Mouse (Mus musculus) G1E (cell line): ENCODE measurements around the gene Dnah17. TPM values are rescaled to one million over a fixed set of nuclear protein-coding genes. Genes with fewer than 3 reads are reported as not detected.

Experiments
- ATAC-seq: 2 replicates; pipeline ENCODE4 v1.8.0; 2016; ENCODE audit warnings: mild to moderate bottlenecking; ENCODE audit not compliant: insufficient number of reproducible peaks, poor library complexity, low FRiP score, severe bottlenecking; ENCODE audit errors: extremely low read depth
- DNase-seq: peaks from one replicate; pipeline ENCODE4 v3.0.0; 2012; ENCODE audit warnings: low spot score
- H3K27me3 ChIP-seq: 2 replicates; pipeline ENCODE4 v1.6.1; 2012; ENCODE audit warnings: mild to moderate bottlenecking, low read length, inconsistent platforms; ENCODE audit not compliant: insufficient read depth
- H3K36me3 ChIP-seq: replicated peaks from 2 replicates; pipeline ENCODE3; 2012; ENCODE audit warnings: mild to moderate bottlenecking, inconsistent platforms
- H3K4me1 ChIP-seq: 2 replicates; pipeline ENCODE4 v1.6.1; 2012; ENCODE audit warnings: low read depth, low read length, inconsistent platforms, mixed read lengths; ENCODE audit not compliant: insufficient read depth
- H3K4me3 ChIP-seq: 2 replicates; pipeline ENCODE4 v1.5.1; 2012; ENCODE audit warnings: low read depth, mild to moderate bottlenecking, inconsistent platforms, low read length, moderate library complexity, mixed read lengths
- H3K9me3 ChIP-seq: replicated peaks from 2 replicates; pipeline ENCODE4 v1.6.1; 2012; ENCODE audit warnings: inconsistent platforms
- CTCF ChIP-seq: IDR thresholded peaks from 2 replicates; pipeline ENCODE4 v1.5.1; 2012; ENCODE audit warnings: low read depth, low read length, inconsistent platforms, mixed read lengths
- GATA1 ChIP-seq: IDR thresholded peaks from 2 replicates; pipeline ENCODE4 v1.6.1; 2012; ENCODE audit warnings: borderline replicate concordance, low read length, inconsistent platforms, mixed read lengths
- GATA2 ChIP-seq: IDR thresholded peaks from 2 replicates; pipeline ENCODE4 v1.6.1; 2012; ENCODE audit warnings: low read depth, low read length, inconsistent platforms, borderline replicate concordance
- POLR2AphosphoS5 ChIP-seq: IDR thresholded peaks from 2 replicates; pipeline ENCODE4 v1.6.1; 2012; ENCODE audit warnings: low read depth, low read length, inconsistent platforms; ENCODE audit not compliant: insufficient replicate concordance
- TAL1 ChIP-seq: conservative IDR thresholded peaks from 2 replicates; pipeline ENCODE4 v1.6.1; 2012; ENCODE audit warnings: low read depth, low read length, inconsistent platforms, mixed read lengths
- polyA plus RNA-seq: library from polyadenylated mRNA; stranded (reverse); fragments of >175 nt; gene quantifications from 2 replicates; pipeline ENCODE4 v1.2.3, GENCODE M21; 2012
- total RNA-seq, 2 experiments: library from RNA; stranded (forward) in 1 of 2; stranded (reverse) in 1 of 2; fragments of 200-1000 nt in 1 of 2; fragments of >200 nt in 1 of 2; fragmentation: Nextera tagmentation in 1 of 2; gene quantifications; 2 replicates each; pipeline ENCODE4 v1.2.3; 2014 to 2017

Dnah17 gene
- total and polyA plus RNA-seq, 3 experiments, result 0.11 TPM; not detected in 2

DNA sequence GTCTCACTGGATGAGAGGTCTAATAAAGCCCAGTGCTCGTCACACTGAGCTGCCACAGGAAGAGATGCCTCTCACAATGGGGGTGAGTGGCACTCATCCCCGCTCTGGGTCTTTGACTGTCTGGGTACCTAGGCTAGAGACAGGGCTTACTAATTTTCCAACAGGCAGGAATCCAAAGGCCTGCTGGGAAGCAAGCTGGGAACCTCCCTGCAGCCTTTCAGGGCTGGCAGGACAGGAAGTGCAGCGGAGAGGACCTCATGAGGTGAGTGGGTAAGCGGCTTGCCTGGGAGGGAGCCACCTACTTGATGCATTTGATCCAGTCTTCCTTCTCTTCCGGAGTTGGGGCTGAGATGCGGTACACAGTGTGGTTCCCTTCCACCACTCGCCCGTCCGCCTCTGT is 38.3 kb upstream of the Dnah17 start:
- ATAC-seq, result no peak
- Histone ChIP-seq H3K27me3 (no peaks in the 10 kb centered on the region), H3K9me3 (no peaks in the 10 kb centered on the region), H3K4me1 (no peaks in the 10 kb centered on the region), H3K4me3 (no peak overlapping the region), H3K36me3 (peaks cover 18% of the 10 kb centered on the region)
- DNase-seq, result no peak
- TF ChIP-seq GATA2 (no peak), GATA1 (no peak), POLR2AphosphoS5 (no peak), TAL1 (no peak), CTCF (no peak)

DNA sequence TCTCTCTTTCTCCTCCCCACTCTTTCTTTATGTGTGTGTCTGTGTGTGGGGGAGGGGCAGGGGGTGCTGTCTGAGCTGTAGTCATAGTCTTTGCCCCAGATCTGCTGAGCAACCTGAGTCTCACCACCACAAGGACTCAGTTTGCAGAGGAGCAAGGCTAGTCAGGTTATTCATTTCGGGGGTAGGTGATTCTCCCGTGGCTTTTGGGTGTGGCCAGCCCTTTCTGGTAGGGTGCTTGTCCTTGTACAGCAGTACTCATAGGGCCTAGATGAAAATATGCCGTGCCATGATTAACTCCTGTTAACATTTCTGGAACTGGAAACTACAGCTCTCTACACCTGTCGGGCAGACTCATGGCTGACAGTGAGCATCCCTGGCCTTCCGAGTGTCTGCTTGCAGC is 36.2 kb upstream of the Dnah17 start:
- no peaks in the 10 kb centered on the region for H3K4me1 ChIP-seq
- H3K4me3 ChIP-seq, result no peak overlapping the region
- H3K27me3 ChIP-seq, result no peaks in the 10 kb centered on the region
- TF ChIP-seq POLR2AphosphoS5 (no peak), TAL1 (no peak), GATA2 (no peak), CTCF (no peak), GATA1 (no peak)
- peaks cover 18% of the 10 kb centered on the region for H3K36me3 ChIP-seq
- ATAC-seq (no peak), DNase-seq (no peak)
- no peaks in the 10 kb centered on the region for H3K9me3 ChIP-seq

DNA sequence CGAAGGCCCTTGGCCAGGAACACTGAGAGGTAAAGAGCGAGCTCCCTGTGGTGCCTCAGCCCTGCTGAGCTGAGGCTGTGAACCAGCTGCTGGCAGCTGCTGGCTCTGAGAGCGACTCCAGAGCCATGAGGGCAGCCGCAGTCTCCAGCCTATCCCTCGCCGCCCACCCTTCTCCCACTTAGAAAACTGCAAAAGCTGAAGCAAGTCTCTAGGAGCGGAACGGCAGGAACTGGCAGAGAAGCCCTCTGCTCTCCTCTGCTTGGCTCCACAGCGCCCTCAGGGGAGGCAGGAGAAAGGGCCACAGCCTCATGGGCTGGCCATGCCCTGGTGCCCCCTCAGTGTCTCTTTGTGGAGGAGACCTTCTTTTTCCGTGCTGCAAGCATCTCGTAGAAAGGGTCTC is 35.2 kb upstream of the Dnah17 start:
- no peaks in the 10 kb centered on the region for H3K9me3 ChIP-seq
- no peaks in the 10 kb centered on the region for H3K4me1 ChIP-seq
- TF ChIP-seq GATA2, result no peak
- no peak for TF ChIP-seq TAL1
- no peak for TF ChIP-seq GATA1
- TF ChIP-seq CTCF, result no peak
- no peak for TF ChIP-seq POLR2AphosphoS5
- ATAC-seq (no peak), DNase-seq (no peak)
- no peak overlapping the region for H3K4me3 ChIP-seq
- peaks cover 18% of the 10 kb centered on the region for H3K36me3 ChIP-seq
- H3K27me3 ChIP-seq, result no peaks in the 10 kb centered on the region

DNA sequence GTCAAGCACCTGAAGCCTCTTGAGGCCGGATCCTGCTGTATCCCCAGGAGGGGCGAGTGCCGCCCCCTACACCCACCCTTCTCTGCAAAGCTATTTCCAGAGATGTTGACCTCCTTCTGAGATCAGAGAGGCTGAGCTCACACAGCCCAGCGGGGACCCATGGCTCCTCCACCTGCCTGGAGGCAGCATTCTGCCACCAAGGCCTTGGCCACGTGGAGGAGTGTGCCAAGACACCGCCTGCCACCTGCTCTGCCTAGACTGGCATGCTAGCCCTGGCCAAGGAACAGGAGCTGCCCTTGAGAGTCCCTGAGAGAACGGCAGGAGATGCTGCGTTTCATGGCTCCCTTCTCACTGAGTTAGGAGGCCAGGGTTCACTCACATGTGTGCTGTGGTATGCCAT is 34.1 kb upstream of the Dnah17 start:
- H3K4me1 ChIP-seq, result no peaks in the 10 kb centered on the region
- no peaks in the 10 kb centered on the region for H3K9me3 ChIP-seq
- TF ChIP-seq POLR2AphosphoS5 (no peak), GATA2 (no peak), CTCF (no peak), GATA1 (no peak), TAL1 (no peak)
- DNase-seq (no peak), ATAC-seq (no peak)
- peaks cover 18% of the 10 kb centered on the region for H3K36me3 ChIP-seq
- H3K27me3 ChIP-seq, result no peaks in the 10 kb centered on the region
- H3K4me3 ChIP-seq, result no peak overlapping the region

- H3K4me3 ChIP-seq, result no peak overlapping the region
- DNase-seq, result no peak
- no peaks in the 10 kb centered on the region for H3K27me3 ChIP-seq
- ATAC-seq, result no peak
- TF ChIP-seq CTCF (no peak), GATA1 (no peak), TAL1 (no peak), POLR2AphosphoS5 (no peak), GATA2 (no peak)
- H3K36me3 ChIP-seq, result peaks cover 10% of the 10 kb centered on the region
- H3K4me1 ChIP-seq, result no peaks in the 10 kb centered on the region
- H3K9me3 ChIP-seq, result no peaks in the 10 kb centered on the region
Measured at GRCm38 (mm10) chr11:118162245-118162644, 31.8 kb upstream of the Dnah17 start.

- no peak overlapping the region for H3K4me3 ChIP-seq
- ATAC-seq (no peak), DNase-seq (no peak)
- H3K27me3 ChIP-seq, result no peaks in the 10 kb centered on the region
- H3K4me1 ChIP-seq, result no peaks in the 10 kb centered on the region
- TF ChIP-seq GATA2 (no peak), CTCF (no peak), TAL1 (no peak), POLR2AphosphoS5 (no peak), GATA1 (no peak)
- peaks cover 5% of the 10 kb centered on the region for H3K36me3 ChIP-seq
- H3K9me3 ChIP-seq, result no peaks in the 10 kb centered on the region
Measured at GRCm38 (mm10) chr11:118161240-118161639, 30.8 kb upstream of the Dnah17 start.
